Mouse (Mus musculus) mouse embryonic stem cell (cell line): ENCODE results near the gene Hoxa4.

Experiments
- in situ Hi-C, 2 experiments: fragments of 300-500 bp; cut with MboI; formaldehyde crosslinking; loops; 1 replicate in 1 of 2; 3 replicates in 1 of 2; pipeline ENCODE4 v1.14.3; 2019 to 2020; ENCODE audit warnings: low sequenced_read_pairs in 2 of 2, low pct_unique_long_range_greater_than_20kb in 1 of 2, mixed read lengths in 1 of 2; ENCODE audit not compliant: unreplicated experiment in 1 of 2

Hoxa4 gene

DNA sequence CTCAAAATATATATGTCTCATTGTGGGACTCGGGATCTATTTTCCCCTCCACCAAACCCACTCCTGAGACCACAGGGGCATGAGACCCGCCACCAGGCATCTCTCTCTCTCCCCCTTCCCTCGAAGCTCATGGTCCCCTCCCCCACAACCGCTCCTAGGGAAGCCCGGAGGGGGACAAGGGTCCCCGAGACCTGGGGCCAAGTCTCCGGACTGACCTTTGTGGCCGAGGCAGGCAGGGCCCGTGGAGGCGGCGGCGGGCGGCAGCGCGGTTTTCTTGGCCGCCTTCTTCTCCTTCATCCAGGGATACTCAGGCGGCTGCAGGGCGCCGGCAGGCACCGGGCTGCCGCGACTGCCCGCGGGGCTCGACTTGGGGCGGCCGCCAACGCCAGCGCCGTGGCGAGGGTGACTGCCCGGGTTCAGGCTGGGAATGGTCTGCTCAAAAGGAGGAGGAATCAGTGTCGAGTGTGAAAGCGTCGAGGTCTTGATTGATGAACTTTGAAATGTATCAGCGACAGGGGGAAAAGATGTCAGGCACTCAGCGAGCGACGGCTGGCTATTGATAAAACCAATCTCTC, 27.4 kb downstream of the Hoxa4 start:
- in situ Hi-C loops: no loop called here

GRCm38 (mm10) chr6:52163366-52164031, 28.1 kb downstream of the Hoxa4 start:
- in situ Hi-C loops: no loop called here

- in situ Hi-C loops: no loop called here
Observed at GRCm38 (mm10) chr6:52162611-52163365, 28.8 kb downstream of the Hoxa4 start.

DNA sequence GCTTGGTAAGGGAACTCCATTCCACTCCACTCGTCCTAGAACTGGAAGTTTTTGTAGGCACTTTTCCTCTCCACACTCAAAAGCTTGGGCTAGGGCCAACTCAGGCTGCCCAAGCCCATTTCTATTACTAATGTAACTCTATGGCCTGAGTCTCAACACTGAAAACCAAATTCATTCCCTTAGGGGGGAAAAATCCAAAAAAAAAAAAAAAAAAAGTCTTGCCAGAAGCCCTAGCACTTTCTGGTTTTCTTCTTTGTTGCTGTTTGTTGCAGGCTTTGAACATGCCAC, 29.5 kb downstream of the Hoxa4 start:
- in situ Hi-C loops: no loop called here

- in situ Hi-C loops: no loop called here
Observed at GRCm38 (mm10) chr6:52161336-52162092, 30.0 kb downstream of the Hoxa4 start.

GRCm38 (mm10) chr6:52160511-52161335, 30.8 kb downstream of the Hoxa4 start:
- in situ Hi-C loops: no loop called here

DNA sequence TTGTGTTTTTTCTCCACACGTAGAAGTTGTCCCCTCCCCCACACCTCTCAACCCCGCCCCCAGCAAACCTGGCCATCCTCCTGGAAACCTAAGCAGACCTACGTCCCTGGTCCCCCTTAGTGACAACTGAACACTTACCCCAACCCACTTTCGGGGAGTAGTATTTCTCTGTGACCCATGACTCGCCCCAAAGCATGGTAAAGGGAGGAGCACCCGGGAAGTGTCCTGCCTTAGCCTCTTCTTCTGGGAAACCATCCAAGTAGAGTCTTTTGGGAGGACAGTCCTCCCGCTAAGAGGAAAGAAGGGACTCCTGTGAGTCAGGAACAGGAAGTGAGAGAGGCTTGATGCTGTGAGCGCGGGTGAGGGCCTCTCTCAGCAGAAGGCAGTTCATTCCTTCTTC, 31.6 kb downstream of the Hoxa4 start:
- in situ Hi-C loops: no loop called here

- in situ Hi-C loops: no loop called here
Observed at GRCm38 (mm10) chr6:52159164-52159761, 32.3 kb downstream of the Hoxa4 start.

DNA sequence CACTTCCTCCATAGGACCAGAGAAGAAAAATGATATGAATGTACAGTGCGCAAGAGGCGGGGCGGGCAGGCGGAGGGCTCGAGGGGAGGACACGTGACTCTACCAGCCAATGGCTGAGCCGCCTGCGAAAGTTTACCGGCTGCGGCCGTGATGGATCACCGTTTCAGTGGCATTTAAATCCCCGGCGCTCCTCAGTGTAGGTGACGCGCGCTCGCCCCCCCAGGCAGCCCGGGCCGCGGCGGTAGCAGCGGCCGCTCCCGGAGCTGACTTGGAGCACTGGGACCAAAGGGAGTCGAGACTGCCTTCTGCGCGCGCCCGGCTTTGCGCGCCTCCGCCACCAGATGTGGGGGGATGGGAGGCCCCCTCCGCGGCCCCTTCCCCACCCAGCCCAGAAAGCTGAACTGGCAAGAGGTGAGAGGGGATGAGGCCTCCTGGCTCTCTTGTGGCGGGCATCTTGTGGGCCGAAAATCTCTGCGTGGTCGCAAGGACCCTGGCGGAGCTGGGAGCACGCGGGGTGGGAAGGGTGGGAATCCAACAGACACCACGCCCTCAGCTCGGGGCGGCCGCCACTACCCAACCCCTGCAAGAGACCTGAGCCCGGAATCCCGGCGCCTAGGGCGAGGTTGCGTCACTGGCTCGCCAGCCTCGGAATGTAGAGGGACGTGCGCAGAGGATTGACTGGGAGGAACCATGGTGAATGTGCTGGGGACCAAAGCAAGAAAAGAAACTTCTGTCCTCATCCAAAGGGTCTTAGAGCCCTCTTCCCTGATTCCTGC, 33.1 kb downstream of the Hoxa4 start, which contains the start of gene Hoxa1:
Gene Hoxa1, minus strand, starts transcription at position 42 of the 776 bp plus-strand sequence.
- in situ Hi-C loops: no loop called here

DNA sequence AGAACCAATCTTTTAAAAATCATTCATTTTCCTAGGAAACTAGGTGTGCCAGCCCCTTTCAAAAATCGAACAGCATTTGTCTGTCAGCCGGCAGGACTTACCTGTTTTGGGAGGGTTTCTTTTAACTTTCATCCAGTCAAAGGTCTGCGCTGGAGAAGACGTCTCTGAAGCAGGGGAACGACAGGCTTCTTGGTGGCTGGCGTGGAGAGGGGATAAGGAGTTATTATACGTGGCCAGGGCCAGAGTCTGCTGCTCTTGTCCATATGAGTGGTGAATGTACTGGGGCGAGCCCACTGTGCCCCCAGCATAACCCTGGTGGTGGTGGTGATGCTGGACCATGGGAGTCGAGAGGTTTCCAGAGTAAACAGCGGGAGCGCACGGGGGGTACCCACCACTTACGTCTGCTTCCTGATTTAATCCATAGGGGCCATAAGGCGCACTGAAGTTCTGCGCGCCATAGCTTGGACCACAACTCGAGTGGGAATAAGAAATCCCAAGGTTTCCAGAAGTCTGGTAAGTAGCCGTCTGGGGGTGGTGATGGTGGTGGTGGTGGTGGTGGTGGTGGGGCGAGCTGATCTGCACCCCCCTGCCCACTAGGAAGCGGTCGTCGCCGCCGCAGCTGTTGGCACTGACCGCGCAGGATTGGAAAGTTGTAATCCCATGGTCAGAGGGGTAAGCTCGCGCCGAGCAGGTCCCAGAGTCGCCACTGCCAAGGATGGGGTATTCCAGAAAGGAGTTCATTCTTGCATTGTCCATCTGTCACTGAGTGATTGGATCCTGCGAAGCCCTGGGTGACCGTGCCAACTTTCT, 33.9 kb downstream of the Hoxa4 start:
- in situ Hi-C loops: no loop called here

DNA sequence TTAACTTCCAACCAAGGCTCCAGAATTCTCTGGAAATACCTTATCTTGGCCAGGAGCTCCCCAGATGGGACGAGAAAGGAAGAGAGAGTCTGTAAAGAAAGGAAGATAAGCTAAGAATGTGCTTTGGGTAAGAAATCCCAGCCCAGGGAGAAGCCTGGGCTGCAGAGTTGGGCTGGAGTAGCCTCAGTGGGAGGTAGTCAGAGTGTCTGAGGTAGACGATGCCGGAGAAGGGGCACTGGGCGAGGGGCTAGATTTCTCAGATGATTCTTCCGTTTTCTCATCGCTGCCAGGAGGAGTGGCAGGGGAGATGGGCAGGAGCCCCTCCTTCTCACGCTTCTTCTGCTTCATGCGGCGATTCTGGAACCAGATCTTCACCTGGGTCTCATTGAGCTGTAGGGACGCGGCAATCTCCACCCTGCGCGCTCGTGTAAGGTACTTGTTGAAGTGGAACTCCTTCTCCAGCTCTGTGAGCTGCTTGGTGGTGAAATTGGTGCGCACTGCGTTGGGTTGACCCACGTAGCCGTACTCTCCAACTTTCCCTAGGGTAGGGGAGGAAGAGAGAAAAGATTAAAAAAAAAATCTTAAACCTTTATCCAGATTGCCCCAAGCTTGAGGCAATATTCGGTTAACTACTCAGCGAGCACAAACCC, 34.9 kb downstream of the Hoxa4 start:
- in situ Hi-C loops: no loop called here

- in situ Hi-C loops: no loop called here
Observed at GRCm38 (mm10) chr6:52155471-52155870, 36.1 kb downstream of the Hoxa4 start.

- in situ Hi-C loops: no loop called here
Observed at GRCm38 (mm10) chr6:52154044-52154443, 37.5 kb downstream of the Hoxa4 start.

DNA sequence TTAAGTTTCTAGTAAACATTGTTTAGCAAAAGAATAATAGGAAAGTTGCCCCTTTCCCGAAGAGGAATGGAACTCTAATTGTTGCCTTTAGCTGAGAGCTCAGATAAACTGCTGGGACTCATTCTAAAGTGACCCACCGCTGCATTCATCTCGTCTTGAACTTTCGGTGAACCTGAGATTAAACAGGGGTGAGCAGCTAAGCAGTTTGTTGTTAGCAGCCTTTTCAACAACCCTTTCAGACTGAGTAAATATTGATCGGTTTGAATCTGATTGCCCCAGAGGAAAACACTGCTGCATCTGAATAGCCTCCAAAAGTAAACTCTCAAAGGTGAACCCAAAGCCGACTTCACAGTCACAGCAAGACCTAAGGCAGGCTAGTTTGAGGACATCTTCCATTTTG, 38.3 kb downstream of the Hoxa4 start:
- in situ Hi-C loops: no loop called here

DNA sequence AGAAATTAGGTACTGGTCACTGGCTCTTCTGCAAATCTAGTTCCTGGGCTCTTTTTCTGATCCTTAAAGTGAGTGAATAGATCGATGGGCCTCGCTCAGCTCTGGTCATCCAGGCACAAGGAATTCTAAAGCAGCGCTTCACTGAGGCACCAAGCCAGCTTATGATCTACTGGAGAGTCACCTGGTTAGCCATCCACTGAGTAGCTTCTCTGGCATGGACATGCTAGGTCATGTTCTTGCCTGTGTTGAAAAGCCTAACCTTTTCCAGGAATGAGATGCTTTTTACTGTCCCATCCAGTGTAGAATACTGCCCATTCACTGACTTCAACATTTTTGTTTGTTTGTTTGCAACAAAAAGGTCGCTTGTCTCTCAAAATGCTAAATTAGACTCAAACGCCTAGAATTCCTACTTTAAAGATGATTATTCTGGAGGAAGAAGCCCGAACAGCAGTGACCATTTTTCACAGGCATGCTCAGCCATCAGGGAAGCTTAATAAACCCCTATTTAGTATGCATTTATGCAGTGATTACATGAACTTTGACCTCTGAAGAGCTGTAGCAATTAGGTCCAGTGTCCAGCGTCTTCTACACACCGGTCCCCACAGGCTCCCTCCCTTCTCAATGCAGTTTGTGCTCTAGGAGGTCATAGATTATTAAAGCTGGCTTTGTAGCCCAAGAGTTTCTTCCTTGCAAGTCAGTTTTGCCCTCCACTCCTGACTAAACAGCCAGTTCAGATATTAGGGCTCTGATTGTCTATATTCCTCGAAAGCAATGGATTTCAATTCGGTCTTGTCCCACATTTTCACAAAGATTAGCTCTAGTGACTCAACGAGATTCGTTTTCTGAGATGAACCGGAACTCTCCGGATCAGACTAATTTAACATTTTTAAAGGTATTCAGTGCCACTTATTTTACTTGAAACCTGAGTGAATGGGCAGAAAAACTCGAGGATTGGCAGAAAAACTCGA, 39.0 kb downstream of the Hoxa4 start:
- in situ Hi-C loops: no loop called here
